Mouse (Mus musculus) layer of hippocampus, postnatal 36 days (tissue): ENCODE measurements at regions not wholly inside any gene's neighbourhood (a gene's known extent, or its start where the extent isn't known, plus 50 kb on each side); places are given as distances from the start of the nearest gene placed in this dataset.

Experiments
- DNase-seq, 2 experiments: peaks; one replicate each; pipeline ENCODE4 v3.0.0; 2022

- DNase-seq: no peak
Measured at GRCm38 (mm10) chr7:78123386-78123785, 614.4 kb downstream of the Ntrk3 start.

GRCm38 (mm10) chr7:78121151-78121486 lies 616.7 kb downstream of the Ntrk3 start:
- no peak for DNase-seq

DNA sequence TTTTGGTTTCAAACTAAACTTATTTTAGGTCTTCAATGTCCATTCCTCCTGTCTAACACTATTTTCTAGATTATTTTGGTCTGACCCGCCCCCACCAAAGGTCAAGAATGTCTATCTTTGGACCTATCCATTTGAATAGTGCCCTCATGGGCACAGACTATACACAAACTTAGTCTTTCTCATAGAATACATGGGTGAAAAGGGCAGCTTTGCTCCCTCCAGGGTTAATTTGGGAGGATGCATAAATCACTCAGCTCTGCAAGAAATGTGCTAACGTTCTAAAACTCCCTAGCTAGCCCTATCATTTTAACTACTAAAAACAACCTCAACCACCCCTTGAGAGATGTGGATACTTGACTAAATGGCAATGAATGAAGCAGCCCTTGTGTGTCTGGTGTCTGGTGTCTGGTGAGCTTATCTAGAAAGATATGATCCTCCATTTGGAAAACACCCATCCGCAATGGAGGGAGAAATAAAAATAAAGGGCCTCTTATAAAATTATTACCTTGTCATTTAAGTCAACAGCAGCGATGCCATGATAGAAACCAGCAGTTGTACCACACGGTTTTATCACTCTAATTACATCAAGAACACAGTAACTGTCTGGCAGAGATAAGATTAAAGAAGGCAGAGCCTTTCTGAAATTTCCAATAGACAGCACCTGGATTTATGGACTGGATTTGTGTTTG lies 617.2 kb downstream of the Ntrk3 start:
- no peak for DNase-seq

GRCm38 (mm10) chr7:78119809-78120208 lies 618.0 kb downstream of the Ntrk3 start:
- DNase-seq: no peak

GRCm38 (mm10) chr7:78111291-78111690 lies 626.5 kb downstream of the Ntrk3 start:
- no peak for DNase-seq

DNA sequence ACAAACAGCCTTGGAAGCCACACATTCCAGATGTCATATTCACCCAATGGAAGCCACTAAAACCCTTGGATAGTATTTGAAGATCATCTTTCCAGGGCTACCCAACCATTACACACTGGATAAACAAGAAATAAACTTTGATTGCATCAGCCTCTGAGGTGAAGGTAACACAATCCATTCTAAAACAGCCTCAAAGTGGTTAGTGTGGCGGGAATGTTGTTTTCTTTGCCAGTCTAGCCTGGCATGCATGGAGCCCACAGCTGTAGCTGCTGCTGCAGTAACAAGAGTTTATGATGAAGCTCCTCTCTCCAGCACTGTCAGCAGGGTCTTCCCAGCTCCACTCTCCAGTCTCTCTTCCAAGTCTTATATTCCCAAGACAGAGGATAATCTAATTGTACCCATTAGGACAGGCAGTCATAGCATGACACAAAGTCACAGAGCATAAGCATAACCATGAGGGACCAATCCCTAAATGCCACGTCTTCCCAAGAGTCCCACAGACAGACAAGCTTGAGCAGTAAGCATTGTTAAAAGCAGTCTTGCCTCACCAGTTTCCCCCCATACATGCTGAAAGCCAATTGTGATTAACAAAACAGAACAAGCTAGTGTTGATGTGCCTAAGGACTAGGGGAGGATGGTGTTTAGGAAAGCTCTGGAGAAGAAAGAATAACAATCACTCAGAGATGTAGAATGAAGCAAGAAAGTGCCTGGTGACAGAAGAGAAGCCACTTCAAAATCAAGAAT lies 634.1 kb downstream of the Ntrk3 start:
- DNase-seq: no peak

- no peak for DNase-seq
Measured at GRCm38 (mm10) chr7:78102396-78102795, 635.4 kb downstream of the Ntrk3 start.

GRCm38 (mm10) chr7:78086566-78087008 lies 651.2 kb downstream of the Ntrk3 start:
- DNase-seq: no peak

- DNase-seq: peak; percentile 4 to 21
Measured at GRCm38 (mm10) chr7:78085783-78086565, 651.8 kb downstream of the Ntrk3 start.

- no peak for DNase-seq
Measured at GRCm38 (mm10) chr7:78079708-78080107, 658.1 kb downstream of the Ntrk3 start.

DNA sequence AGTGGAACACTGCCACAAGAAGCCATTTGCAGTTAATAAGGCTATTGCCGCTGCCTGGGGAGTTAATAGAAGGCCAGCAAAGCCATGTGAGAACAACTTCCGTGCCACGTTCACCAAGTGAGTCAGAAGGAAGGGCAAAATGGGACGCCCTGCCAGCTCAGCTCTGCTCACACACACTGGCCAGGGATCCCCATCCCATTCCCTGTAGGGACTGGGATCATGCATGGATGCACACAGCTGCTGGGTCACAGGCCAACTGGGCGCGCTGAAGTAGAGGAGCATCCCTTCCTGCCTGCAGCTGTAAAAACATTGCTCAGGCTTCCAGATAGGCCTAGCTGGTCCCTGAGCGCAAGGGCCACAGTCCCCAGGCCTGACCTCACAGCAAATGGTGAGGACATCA lies 666.7 kb downstream of the Ntrk3 start:
- no peak for DNase-seq

- no peak for DNase-seq
Measured at GRCm38 (mm10) chr7:78061631-78062030, 676.2 kb downstream of the Ntrk3 start.

DNA sequence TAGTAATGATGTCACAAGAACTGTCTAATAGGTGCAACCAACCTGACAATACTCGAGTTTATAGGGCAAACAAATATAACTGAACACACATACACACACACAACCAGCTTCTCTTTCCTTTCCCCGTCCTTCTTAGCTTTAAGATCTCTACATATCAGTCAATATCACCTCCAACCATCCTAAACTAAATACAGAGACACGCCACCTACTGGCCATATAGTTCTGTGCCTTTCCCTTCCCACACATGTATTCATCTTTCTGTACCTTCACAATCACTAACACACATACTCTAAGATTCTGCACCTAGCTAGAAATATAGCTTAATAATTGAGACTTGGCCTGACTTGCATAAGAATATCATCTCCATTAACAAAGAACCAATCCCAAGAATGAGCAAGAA lies 688.2 kb downstream of the Ntrk3 start:
- no peak for DNase-seq

DNA sequence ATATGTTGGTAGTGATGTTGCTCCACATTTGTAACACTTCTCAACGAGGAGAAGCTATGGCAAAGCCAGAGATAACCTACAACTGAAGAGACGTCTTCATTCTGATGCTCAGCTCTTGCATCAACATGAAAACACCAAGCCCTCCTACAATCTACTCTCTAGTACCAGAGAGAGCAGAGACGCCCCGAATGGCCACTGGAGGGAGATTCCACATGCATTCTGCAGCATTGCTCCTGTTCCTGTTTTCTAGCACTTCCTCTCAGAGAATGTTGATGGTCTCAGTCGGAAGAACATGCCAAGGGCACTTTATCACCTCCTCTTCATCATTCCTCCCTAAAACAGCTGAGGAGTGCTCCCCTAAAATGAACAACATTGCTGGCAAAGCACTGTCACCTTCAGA lies 692.4 kb downstream of the Ntrk3 start:
- no peak for DNase-seq

- no peak for DNase-seq
Measured at GRCm38 (mm10) chr7:78031032-78031431, 706.8 kb downstream of the Ntrk3 start.

DNA sequence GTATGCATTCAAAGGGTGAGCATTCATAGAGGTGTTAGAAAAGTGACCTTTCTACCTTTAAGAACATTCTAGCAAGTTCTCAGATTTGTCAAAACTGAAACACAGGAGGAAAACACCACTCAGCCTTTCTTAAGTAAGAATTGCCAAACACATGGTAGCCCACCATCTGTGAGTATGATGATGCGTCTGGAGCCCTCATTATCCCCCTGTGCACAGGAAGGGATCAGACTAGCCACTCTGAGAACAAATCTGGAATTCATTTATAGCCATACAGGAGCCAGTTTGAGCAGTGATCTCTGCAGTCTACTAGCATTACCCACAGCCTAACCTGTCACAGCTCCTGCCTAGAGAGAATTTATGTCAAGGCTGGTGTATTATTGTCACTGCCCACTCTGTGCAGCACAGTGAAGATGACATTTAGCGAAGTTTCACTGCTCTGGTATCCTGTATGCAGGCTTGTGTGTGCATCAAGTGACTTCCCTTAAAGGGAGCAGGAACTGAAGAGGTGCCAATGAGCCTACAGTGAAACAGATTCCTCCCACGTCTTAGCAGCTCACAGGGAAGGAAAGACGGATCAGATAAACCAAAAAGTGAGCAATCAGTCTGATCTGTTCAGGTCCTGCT lies 710.7 kb downstream of the Ntrk3 start:
- peak; percentile 7 to 12 for DNase-seq

- DNase-seq: no peak
Measured at GRCm38 (mm10) chr7:78023591-78023990, 714.2 kb downstream of the Ntrk3 start.

DNA sequence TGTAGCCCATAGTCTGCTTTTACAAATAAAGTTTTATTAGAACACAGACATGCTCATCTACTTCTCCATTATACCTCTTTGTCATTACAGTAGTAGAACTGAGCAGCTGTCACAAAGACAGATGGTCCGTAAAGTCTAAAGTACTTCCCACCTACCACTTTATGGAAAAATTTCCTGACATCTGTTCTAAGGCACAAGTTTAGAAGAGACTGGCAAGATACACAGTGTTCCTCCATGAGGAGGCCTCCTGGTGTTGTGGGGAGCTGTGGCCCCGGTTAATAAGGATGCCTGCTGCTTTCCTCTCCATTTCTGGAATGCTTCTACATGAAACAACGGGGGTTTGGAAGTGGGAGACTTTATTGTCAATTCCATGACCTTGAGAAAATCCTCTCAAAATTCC lies 714.7 kb downstream of the Ntrk3 start:
- DNase-seq: peak; percentile 12 to 21

- DNase-seq: no peak
Measured at GRCm38 (mm10) chr7:78013631-78014030, 724.2 kb downstream of the Ntrk3 start.

DNA sequence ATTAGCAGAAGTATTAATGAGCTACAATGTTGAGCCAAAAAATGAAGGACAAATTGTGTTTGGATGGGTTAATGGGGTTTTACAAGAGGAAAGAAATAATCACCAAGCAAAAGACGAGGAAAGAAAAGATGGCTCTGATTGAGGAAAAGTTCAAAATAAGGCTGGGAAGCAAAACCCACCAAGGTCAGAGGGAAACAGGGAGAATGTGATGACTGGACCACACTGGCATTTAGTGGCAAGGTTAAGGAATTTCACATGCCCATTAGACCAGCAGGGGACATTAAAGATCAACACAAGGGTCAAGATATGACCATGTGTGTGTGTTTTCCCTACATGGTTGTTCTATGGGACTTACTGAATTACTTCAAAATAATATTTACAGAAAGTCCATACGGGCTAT lies 734.7 kb downstream of the Ntrk3 start:
- no peak for DNase-seq

GRCm38 (mm10) chr7:77993840-77994239 lies 744.0 kb downstream of the Ntrk3 start:
- peak; percentile 25 to 63 for DNase-seq

DNA sequence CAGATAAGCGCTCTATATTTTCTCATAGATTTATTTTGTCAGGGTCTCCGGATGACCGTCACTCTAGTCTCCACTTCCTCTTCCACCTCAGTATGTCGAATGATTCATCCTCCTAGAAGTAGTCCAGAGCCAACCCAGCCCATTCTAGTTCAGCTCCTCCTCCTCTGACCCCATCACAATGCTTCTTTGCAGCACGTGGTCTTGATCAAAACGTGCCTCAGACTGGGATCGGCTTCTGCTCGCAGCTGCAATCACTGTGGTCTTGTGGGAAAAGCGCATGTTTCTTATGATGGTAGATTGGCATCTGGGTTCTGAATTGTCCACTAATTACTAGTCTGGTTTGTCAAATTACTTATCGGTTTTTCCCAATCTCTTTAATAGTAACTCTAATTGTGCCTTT lies 747.7 kb downstream of the Ntrk3 start:
- DNase-seq: no peak

DNA sequence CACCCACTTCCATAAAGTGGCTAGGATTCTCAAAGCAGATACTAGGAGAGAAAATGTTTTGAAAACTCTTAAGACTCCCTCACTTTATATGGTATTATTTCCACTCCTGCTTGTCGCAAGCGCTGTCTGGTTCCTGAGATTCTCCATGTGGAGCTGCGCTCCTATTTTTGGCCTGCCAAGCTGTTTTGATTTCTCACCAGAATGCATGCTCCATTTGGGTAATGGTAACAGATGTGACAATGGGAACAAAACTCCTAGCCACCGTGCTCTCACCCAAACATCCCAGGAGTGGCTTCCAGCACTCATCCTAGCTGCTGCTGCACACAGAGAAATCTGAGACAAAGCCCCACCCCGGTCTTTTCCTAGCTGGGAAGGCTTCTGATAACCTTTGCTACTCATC lies 749.6 kb downstream of the Ntrk3 start:
- peak; percentile 61 to 72 for DNase-seq
